Mouse (Mus musculus) Patski (cell line): ENCODE results near the gene Vmn1r222. TPM values are rescaled to one million over a fixed set of nuclear protein-coding genes. Genes with fewer than 3 reads are reported as not detected.

Experiments used
- ATAC-seq: fragments of 100-300 bp; one replicate; pipeline ENCODE4 v1.8.0; 2021
- CTCF ChIA-PET: fragments of 350-600 bp; sonication (Branson Sonifier 250); formaldehyde crosslinking; loops from one replicate; lab custom pipeline; 2022; ENCODE audit warnings: inconsistent platforms; lab: Charles Lee
- POLR2A ChIA-PET: fragments of 350-600 bp; sonication (Branson Sonifier 250); formaldehyde crosslinking; loops from one replicate; lab custom pipeline; 2022; ENCODE audit warnings: antibody characterized with exemption, inconsistent platforms; lab: Charles Lee
- DNase-seq: peaks from one replicate; pipeline ENCODE4 v3.0.0-alpha.2; 2011; ENCODE audit warnings: low read depth, low spot score
- H3K27me3 ChIP-seq: fragments of 371-371 bp; one replicate; pipeline ENCODE4 v1.5.1; 2021
- CTCF ChIP-seq: fragments of 100-300 bp; IDR thresholded peaks from one replicate; pipeline ENCODE4 v1.5.1; 2021
- in situ Hi-C: fragments of 300-500 bp; cut with MboI; formaldehyde crosslinking; loops from 3 replicates; pipeline ENCODE4 v1.11.1; 2018; ENCODE audit warnings: low pct_unique_long_range_greater_than_20kb, mixed read lengths
- polyA plus RNA-seq: library from polyadenylated mRNA; unstranded; gene quantifications from one replicate; pipeline ENCODE4 v1.2.3, GENCODE M21; 2021

Vmn1r222 gene
- polyA plus RNA-seq, 1 experiment from 2014 or later, result not detected

DNA sequence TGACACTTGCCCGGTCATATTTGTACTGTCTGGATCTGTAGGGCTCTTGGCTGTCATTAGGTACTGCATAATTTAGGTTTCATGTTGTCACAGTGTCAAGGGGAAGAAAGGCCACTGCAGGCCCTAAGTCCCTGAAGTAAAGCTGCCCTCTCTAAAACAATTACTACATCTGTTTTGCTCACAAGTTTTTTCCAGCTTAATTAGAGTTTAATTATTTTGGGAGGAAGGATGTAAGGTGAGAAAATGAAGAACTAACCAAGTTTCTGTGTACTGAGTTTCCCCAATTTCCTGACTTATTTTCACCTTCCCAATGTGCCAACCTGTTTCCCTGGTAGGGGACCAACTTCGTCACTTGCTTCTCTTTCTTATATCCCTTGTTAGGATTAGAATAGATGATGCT is 47.9 kb downstream of the Vmn1r222 start, which contains the start of gene Vmn1r220:
Gene Vmn1r220, minus strand, starts transcription at position 101 of the 400 bp plus-strand sequence.
- DNase-seq, result no peak
- no peak for TF ChIP-seq CTCF
- in situ Hi-C loops, result no loop called here
- ATAC-seq, result no peak
- H3K27me3 ChIP-seq, result no peaks in the 10 kb centered on the region
- ChIA-PET POLR2A (no interaction called here), CTCF (no interaction called here)

Other genes with a start within 250 kb of the Vmn1r222 start
- gene Vmn1r213, start 228.3 kb downstream of the Vmn1r222 start, polyA plus RNA-seq, result not detected
- not detected for gene Vmn1r214, start 205.5 kb downstream of the Vmn1r222 start, polyA plus RNA-seq
- not detected for gene Vmn1r215, start 167.9 kb downstream of the Vmn1r222 start, polyA plus RNA-seq
- gene Vmn1r217, start 117.7 kb downstream of the Vmn1r222 start, polyA plus RNA-seq, result not detected
- gene Vmn1r218, start 102.8 kb downstream of the Vmn1r222 start, polyA plus RNA-seq, result not detected
- not detected for gene Vmn1r219, start 76.6 kb downstream of the Vmn1r222 start, polyA plus RNA-seq
- gene Vmn1r220, start 48.0 kb downstream of the Vmn1r222 start, polyA plus RNA-seq, result 0.03 TPM
- gene Vmn1r221, start 21.8 kb downstream of the Vmn1r222 start, polyA plus RNA-seq, result not detected
- not detected for gene Vmn1r223, start 11.2 kb upstream of the Vmn1r222 start, polyA plus RNA-seq
- 19.9 TPM for gene Zfp322a, start 133.3 kb upstream of the Vmn1r222 start, polyA plus RNA-seq
- gene Abt1, start 187.9 kb upstream of the Vmn1r222 start, polyA plus RNA-seq, result 8.3 TPM
- 0.06 TPM for gene Btn1a1, start 230.0 kb upstream of the Vmn1r222 start, polyA plus RNA-seq